Mouse (Mus musculus): ENCODE measurements around the gene Mcm3ap. TPM values are rescaled to one million over a fixed set of nuclear protein-coding genes. Genes with fewer than 3 reads are reported as not detected.

Mcm3ap gene
- polyA plus RNA-seq, 1 experiment from 2014 or later = 76.4 TPM

- H3K4me2 ChIP-seq (ENCODE audit: low read depth, low read length) = no peak overlapping the region
- no peaks in the 10 kb centered on the region for H3K27me3 ChIP-seq (ENCODE audit: control insufficient read depth, insufficient read depth, low read length)
- H3K4me1 ChIP-seq (ENCODE audit: control insufficient read depth, insufficient read depth, low read length) = no peaks in the 10 kb centered on the region
- no peak overlapping the region for H3K9ac ChIP-seq (replicated peaks; ENCODE audit: low read length)
- WGBS = 81% methylated on average over 15 of the region's 15 CpGs
- no peak overlapping the region for H3K27ac ChIP-seq (replicated peaks; ENCODE audit: low read depth, low read length)
- no peaks in the 10 kb centered on the region for H3K9me3 ChIP-seq (replicated peaks; ENCODE audit: control insufficient read depth, low read length)
- H3K4me3 ChIP-seq (ENCODE audit: low read depth, low read length) = no peak overlapping the region
- no peak for ATAC-seq (replicated peaks; ENCODE audit: insufficient number of reproducible peaks, low FRiP score, low TSS enrichment, low read depth)
- no peaks in the 10 kb centered on the region for H3K36me3 ChIP-seq (replicated peaks; ENCODE audit: control insufficient read depth, insufficient read depth, low read depth, low read length)
- no peak for DNase-seq (ENCODE audit: low spot score)
Observed at GRCm38 (mm10) chr10:76447406-76448229, 21.1 kb upstream of the Mcm3ap start.

GRCm38 (mm10) chr10:76448851-76449250 is 19.9 kb upstream of the Mcm3ap start, which contains the start of gene 2610028H24Rik:
2610028H24Rik (plus strand) TSS chr10:76449081.
- Histone ChIP-seq H3K36me3 (replicated peaks; ENCODE audit: control insufficient read depth, insufficient read depth, low read depth, low read length) (no peaks in the 10 kb centered on the region), H3K4me3 (ENCODE audit: low read depth, low read length) (no peak within 1 kb of the TSS), H3K9ac (replicated peaks; ENCODE audit: low read length) (no peak within 1 kb of the TSS), H3K9me3 (replicated peaks; ENCODE audit: control insufficient read depth, low read length) (no peaks in the 10 kb centered on the region), H3K27ac (replicated peaks; ENCODE audit: low read depth, low read length) (no peak within 1 kb of the TSS), H3K4me1 (ENCODE audit: control insufficient read depth, insufficient read depth, low read length) (no peaks in the 10 kb centered on the region), H3K27me3 (ENCODE audit: control insufficient read depth, insufficient read depth, low read length) (no peaks in the 10 kb centered on the region), H3K4me2 (ENCODE audit: low read depth, low read length) (no peak within 1 kb of the TSS)
- 59% methylated on average over 5 of the region's 5 CpGs for WGBS
- no peak for DNase-seq (ENCODE audit: low spot score)
- no peak for ATAC-seq (replicated peaks; ENCODE audit: insufficient number of reproducible peaks, low FRiP score, low TSS enrichment, low read depth)

GRCm38 (mm10) chr10:76455289-76455688 is 13.4 kb upstream of the Mcm3ap start:
- Histone ChIP-seq H3K4me2 (ENCODE audit: low read depth, low read length) (no peak overlapping the region), H3K4me3 (ENCODE audit: low read depth, low read length) (no peak overlapping the region), H3K9ac (replicated peaks; ENCODE audit: low read length) (no peak overlapping the region), H3K4me1 (ENCODE audit: control insufficient read depth, insufficient read depth, low read length) (no peaks in the 10 kb centered on the region), H3K36me3 (replicated peaks; ENCODE audit: control insufficient read depth, insufficient read depth, low read depth, low read length) (no peaks in the 10 kb centered on the region), H3K9me3 (replicated peaks; ENCODE audit: control insufficient read depth, low read length) (no peaks in the 10 kb centered on the region), H3K27ac (replicated peaks; ENCODE audit: low read depth, low read length) (no peak overlapping the region), H3K27me3 (ENCODE audit: control insufficient read depth, insufficient read depth, low read length) (no peaks in the 10 kb centered on the region)
- peak; percentile 71 for DNase-seq (ENCODE audit: low spot score)
- 36% methylated on average over 5 of the region's 5 CpGs for WGBS
- no peak for ATAC-seq (replicated peaks; ENCODE audit: insufficient number of reproducible peaks, low FRiP score, low TSS enrichment, low read depth)

GRCm38 (mm10) chr10:76461255-76461654 is 7.5 kb upstream of the Mcm3ap start:
- Histone ChIP-seq H3K4me2 (ENCODE audit: low read depth, low read length) (no peak overlapping the region), H3K4me1 (ENCODE audit: control insufficient read depth, insufficient read depth, low read length) (no peaks in the 10 kb centered on the region), H3K27me3 (ENCODE audit: control insufficient read depth, insufficient read depth, low read length) (no peaks in the 10 kb centered on the region), H3K27ac (replicated peaks; ENCODE audit: low read depth, low read length) (no peak overlapping the region), H3K36me3 (replicated peaks; ENCODE audit: control insufficient read depth, insufficient read depth, low read depth, low read length) (no peaks in the 10 kb centered on the region), H3K9me3 (replicated peaks; ENCODE audit: control insufficient read depth, low read length) (no peaks in the 10 kb centered on the region), H3K9ac (replicated peaks; ENCODE audit: low read length) (no peak overlapping the region), H3K4me3 (ENCODE audit: low read depth, low read length) (no peak overlapping the region)
- ATAC-seq (replicated peaks; ENCODE audit: insufficient number of reproducible peaks, low FRiP score, low TSS enrichment, low read depth) = no peak
- WGBS = 83% methylated on average over 1 of the region's 1 CpGs
- DNase-seq (ENCODE audit: low spot score) = no peak

GRCm38 (mm10) chr10:76462312-76462711 is 6.4 kb upstream of the Mcm3ap start:
- Histone ChIP-seq H3K9me3 (replicated peaks; ENCODE audit: control insufficient read depth, low read length) (no peaks in the 10 kb centered on the region), H3K27ac (replicated peaks; ENCODE audit: low read depth, low read length) (no peak overlapping the region), H3K36me3 (replicated peaks; ENCODE audit: control insufficient read depth, insufficient read depth, low read depth, low read length) (no peaks in the 10 kb centered on the region), H3K4me1 (ENCODE audit: control insufficient read depth, insufficient read depth, low read length) (no peaks in the 10 kb centered on the region), H3K4me2 (ENCODE audit: low read depth, low read length) (no peak overlapping the region), H3K27me3 (ENCODE audit: control insufficient read depth, insufficient read depth, low read length) (no peaks in the 10 kb centered on the region), H3K9ac (replicated peaks; ENCODE audit: low read length) (no peak overlapping the region), H3K4me3 (ENCODE audit: low read depth, low read length) (no peak overlapping the region)
- 92% methylated on average over 7 of the region's 7 CpGs for WGBS
- DNase-seq (ENCODE audit: low spot score) = no peak
- no peak for ATAC-seq (replicated peaks; ENCODE audit: insufficient number of reproducible peaks, low FRiP score, low TSS enrichment, low read depth)

GRCm38 (mm10) chr10:76462721-76463120 is 6.0 kb upstream of the Mcm3ap start:
- Histone ChIP-seq H3K9me3 (replicated peaks; ENCODE audit: control insufficient read depth, low read length) (no peaks in the 10 kb centered on the region), H3K4me3 (ENCODE audit: low read depth, low read length) (no peak overlapping the region), H3K27ac (replicated peaks; ENCODE audit: low read depth, low read length) (no peak overlapping the region), H3K27me3 (ENCODE audit: control insufficient read depth, insufficient read depth, low read length) (no peaks in the 10 kb centered on the region), H3K4me2 (ENCODE audit: low read depth, low read length) (no peak overlapping the region), H3K9ac (replicated peaks; ENCODE audit: low read length) (no peak overlapping the region), H3K4me1 (ENCODE audit: control insufficient read depth, insufficient read depth, low read length) (no peaks in the 10 kb centered on the region), H3K36me3 (replicated peaks; ENCODE audit: control insufficient read depth, insufficient read depth, low read depth, low read length) (no peaks in the 10 kb centered on the region)
- ATAC-seq (replicated peaks; ENCODE audit: insufficient number of reproducible peaks, low FRiP score, low TSS enrichment, low read depth) = no peak
- 89% methylated on average over 6 of the region's 6 CpGs for WGBS
- no peak for DNase-seq (ENCODE audit: low spot score)

- no peak overlapping the region for H3K27ac ChIP-seq (replicated peaks; ENCODE audit: low read depth, low read length)
- DNase-seq (ENCODE audit: low spot score) (no peak), ATAC-seq (replicated peaks; ENCODE audit: insufficient number of reproducible peaks, low FRiP score, low TSS enrichment, low read depth) (no peak)
- no peak overlapping the region for H3K4me3 ChIP-seq (ENCODE audit: low read depth, low read length)
- no peaks in the 10 kb centered on the region for H3K27me3 ChIP-seq (ENCODE audit: control insufficient read depth, insufficient read depth, low read length)
- no peaks in the 10 kb centered on the region for H3K4me1 ChIP-seq (ENCODE audit: control insufficient read depth, insufficient read depth, low read length)
- H3K9ac ChIP-seq (replicated peaks; ENCODE audit: low read length) = no peak overlapping the region
- H3K36me3 ChIP-seq (replicated peaks; ENCODE audit: control insufficient read depth, insufficient read depth, low read depth, low read length) = peaks cover 13% of the 10 kb centered on the region
- no peak overlapping the region for H3K4me2 ChIP-seq (ENCODE audit: low read depth, low read length)
- 92% methylated on average over 5 of the region's 5 CpGs for WGBS
- H3K9me3 ChIP-seq (replicated peaks; ENCODE audit: control insufficient read depth, low read length) = no peaks in the 10 kb centered on the region
Observed at GRCm38 (mm10) chr10:76473759-76474158, 5.0 kb downstream of the Mcm3ap start.

- no peak overlapping the region for H3K27ac ChIP-seq (replicated peaks; ENCODE audit: low read depth, low read length)
- ATAC-seq (replicated peaks; ENCODE audit: insufficient number of reproducible peaks, low FRiP score, low TSS enrichment, low read depth) = no peak
- H3K9me3 ChIP-seq (replicated peaks; ENCODE audit: control insufficient read depth, low read length) = no peaks in the 10 kb centered on the region
- WGBS = 90% methylated on average over 13 of the region's 13 CpGs
- no peak for DNase-seq (ENCODE audit: low spot score)
- no peaks in the 10 kb centered on the region for H3K27me3 ChIP-seq (ENCODE audit: control insufficient read depth, insufficient read depth, low read length)
- H3K4me3 ChIP-seq (ENCODE audit: low read depth, low read length) = no peak overlapping the region
- no peaks in the 10 kb centered on the region for H3K4me1 ChIP-seq (ENCODE audit: control insufficient read depth, insufficient read depth, low read length)
- no peak overlapping the region for H3K9ac ChIP-seq (replicated peaks; ENCODE audit: low read length)
- H3K4me2 ChIP-seq (ENCODE audit: low read depth, low read length) = no peak overlapping the region
- H3K36me3 ChIP-seq (replicated peaks; ENCODE audit: control insufficient read depth, insufficient read depth, low read depth, low read length) = peaks cover 15% of the 10 kb centered on the region
Observed at GRCm38 (mm10) chr10:76480851-76481250, 12.1 kb downstream of the Mcm3ap start.
